Mouse (Mus musculus): ENCODE results near the gene Satb2. TPM values are rescaled to one million over a fixed set of nuclear protein-coding genes. Genes with fewer than 3 reads are reported as not detected.

The Satb2 gene
- polyA plus RNA-seq, 1 experiment, result 1.00 TPM

GRCm38 (mm10) chr1:56972251-56972949 lies 6.0 kb downstream of the Satb2 start:
- Histone ChIP-seq H3K4me3 (replicated peaks; ENCODE audit: control insufficient read depth, low read depth, low read length) (peak overlapping the region; percentile 76), H3K4me1 (ENCODE audit: control insufficient read depth, insufficient read depth, low read length) (no peaks in the 10 kb centered on the region), H3K27ac (ENCODE audit: control insufficient read depth, insufficient read depth, low read depth, low read length, poor library complexity) (peak overlapping the region; percentile 61)
- under 1% methylated on average over 83 of the region's 83 CpGs for WGBS
- TF ChIP-seq CTCF (IDR thresholded peaks at IDR 0.05; ENCODE audit: control insufficient read depth, insufficient read depth, low read length) (no peak), POLR2A (IDR thresholded peaks at IDR 0.05; ENCODE audit: borderline replicate concordance, control insufficient read depth, low read depth, low read length) (no peak)

GRCm38 (mm10) chr1:56971942-56972250 lies 6.6 kb downstream of the Satb2 start:
- no peaks in the 10 kb centered on the region for H3K4me1 ChIP-seq (ENCODE audit: control insufficient read depth, insufficient read depth, low read length)
- no peak for TF ChIP-seq CTCF (IDR thresholded peaks at IDR 0.05; ENCODE audit: control insufficient read depth, insufficient read depth, low read length)
- WGBS, result under 1% methylated on average over 22 of the region's 23 CpGs
- peak overlapping the region; percentile 54 for H3K4me3 ChIP-seq (replicated peaks; ENCODE audit: control insufficient read depth, low read depth, low read length)
- H3K27ac ChIP-seq (ENCODE audit: control insufficient read depth, insufficient read depth, low read depth, low read length, poor library complexity), result peak overlapping the region; percentile 26; the same call in 1 of the 2 replicates

- H3K27ac ChIP-seq (ENCODE audit: control insufficient read depth, insufficient read depth, low read depth, low read length, poor library complexity), result no peak overlapping the region
- H3K4me3 ChIP-seq (replicated peaks; ENCODE audit: control insufficient read depth, low read depth, low read length), result no peak overlapping the region
- H3K4me1 ChIP-seq (ENCODE audit: control insufficient read depth, insufficient read depth, low read length), result no peaks in the 10 kb centered on the region
- WGBS, result 1% methylated on average over 28 of the region's 29 CpGs
- no peak for TF ChIP-seq CTCF (IDR thresholded peaks at IDR 0.05; ENCODE audit: control insufficient read depth, insufficient read depth, low read length)
- no peak for TF ChIP-seq POLR2A (IDR thresholded peaks at IDR 0.05; ENCODE audit: borderline replicate concordance, control insufficient read depth, low read depth, low read length)
Observed at GRCm38 (mm10) chr1:56971441-56971861, 7.0 kb downstream of the Satb2 start.

- no peaks in the 10 kb centered on the region for H3K4me1 ChIP-seq (ENCODE audit: control insufficient read depth, insufficient read depth, low read length)
- no peak overlapping the region for H3K27ac ChIP-seq (ENCODE audit: control insufficient read depth, insufficient read depth, low read depth, low read length, poor library complexity)
- 2% methylated on average over 27 of the region's 27 CpGs for WGBS
- no peak overlapping the region for H3K4me3 ChIP-seq (replicated peaks; ENCODE audit: control insufficient read depth, low read depth, low read length)
- no peak for TF ChIP-seq POLR2A (IDR thresholded peaks at IDR 0.05; ENCODE audit: borderline replicate concordance, control insufficient read depth, low read depth, low read length)
- TF ChIP-seq CTCF (IDR thresholded peaks at IDR 0.05; ENCODE audit: control insufficient read depth, insufficient read depth, low read length), result no peak
Observed at GRCm38 (mm10) chr1:56970740-56971141, 7.7 kb downstream of the Satb2 start.

DNA sequence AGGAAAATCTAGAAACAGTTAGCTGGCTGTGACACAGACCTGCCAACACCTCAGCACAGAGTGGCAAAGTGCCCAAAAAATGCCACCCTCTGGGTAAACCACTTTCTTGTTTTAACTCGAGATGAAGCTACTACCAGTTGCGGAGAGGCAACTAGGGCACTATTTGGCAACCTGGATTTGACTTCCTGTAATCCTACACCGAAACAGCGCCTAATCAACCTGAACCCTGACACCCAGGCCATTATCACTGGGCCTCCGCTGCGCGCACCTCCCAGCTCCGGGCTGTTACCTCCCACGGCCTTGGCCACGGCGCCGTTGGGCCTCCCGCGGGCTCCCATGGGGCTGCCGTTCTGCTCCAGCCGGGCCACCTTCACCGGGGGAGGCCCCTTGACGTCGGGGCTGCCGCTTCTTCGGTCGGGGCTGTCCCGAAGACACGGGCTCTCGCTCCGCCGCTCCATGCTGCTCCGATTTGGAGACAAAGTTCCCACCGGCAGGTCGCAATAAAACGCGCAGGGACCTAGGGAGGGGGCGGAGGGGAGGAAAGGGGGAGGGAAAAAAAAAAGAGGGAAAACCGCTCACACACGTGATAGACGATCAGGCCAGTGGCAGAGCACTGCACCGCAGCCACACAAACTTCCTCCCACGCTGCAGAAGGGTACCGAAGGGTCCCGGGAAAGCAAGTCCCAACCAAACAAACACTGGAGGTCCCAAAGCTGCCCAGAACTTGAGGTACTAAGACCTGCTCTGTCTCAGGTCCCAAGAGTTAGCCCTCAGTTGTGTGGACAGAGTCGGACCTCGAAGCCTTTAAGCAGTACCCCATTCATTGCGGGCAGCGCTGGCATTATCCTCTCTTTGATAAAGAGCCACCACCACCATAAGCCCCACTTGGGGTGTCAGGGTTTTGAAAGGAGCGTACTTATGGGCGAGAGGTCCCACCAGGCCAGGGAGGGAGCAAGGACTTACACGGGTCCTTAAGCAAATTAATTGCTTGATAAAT lies 8.8 kb downstream of the Satb2 start:
- 4% methylated on average over 47 of the region's 47 CpGs for WGBS
- Histone ChIP-seq H3K27ac (ENCODE audit: control insufficient read depth, insufficient read depth, low read depth, low read length, poor library complexity) (no peak overlapping the region), H3K4me1 (ENCODE audit: control insufficient read depth, insufficient read depth, low read length) (no peaks in the 10 kb centered on the region), H3K4me3 (replicated peaks; ENCODE audit: control insufficient read depth, low read depth, low read length) (no peak overlapping the region)
- TF ChIP-seq POLR2A (IDR thresholded peaks at IDR 0.05; ENCODE audit: borderline replicate concordance, control insufficient read depth, low read depth, low read length) (no peak), CTCF (IDR thresholded peaks at IDR 0.05; ENCODE audit: control insufficient read depth, insufficient read depth, low read length) (no peak)

- no peak for TF ChIP-seq CTCF (IDR thresholded peaks at IDR 0.05; ENCODE audit: control insufficient read depth, insufficient read depth, low read length)
- 82% methylated on average over 3 of the region's 3 CpGs for WGBS
- H3K4me3 ChIP-seq (replicated peaks; ENCODE audit: control insufficient read depth, low read depth, low read length), result no peak overlapping the region
- no peak overlapping the region for H3K27ac ChIP-seq (ENCODE audit: control insufficient read depth, insufficient read depth, low read depth, low read length, poor library complexity)
- no peaks in the 10 kb centered on the region; the same call in 1 of the 2 replicates for H3K4me1 ChIP-seq (ENCODE audit: control insufficient read depth, insufficient read depth, low read length)
Observed at GRCm38 (mm10) chr1:56965879-56966579, 12.4 kb downstream of the Satb2 start.

- no peaks in the 10 kb centered on the region; the same call in 1 of the 2 replicates for H3K4me1 ChIP-seq (ENCODE audit: control insufficient read depth, insufficient read depth, low read length)
- H3K27ac ChIP-seq (ENCODE audit: control insufficient read depth, insufficient read depth, low read depth, low read length, poor library complexity), result no peak overlapping the region
- WGBS, result 77% methylated on average over 7 of the region's 7 CpGs
- no peak for TF ChIP-seq POLR2A (IDR thresholded peaks at IDR 0.05; ENCODE audit: borderline replicate concordance, control insufficient read depth, low read depth, low read length)
- no peak for TF ChIP-seq CTCF (IDR thresholded peaks at IDR 0.05; ENCODE audit: control insufficient read depth, insufficient read depth, low read length)
- H3K4me3 ChIP-seq (replicated peaks; ENCODE audit: control insufficient read depth, low read depth, low read length), result no peak overlapping the region
Observed at GRCm38 (mm10) chr1:56964493-56964892, 14.0 kb downstream of the Satb2 start.

GRCm38 (mm10) chr1:56963291-56963690 lies 15.2 kb downstream of the Satb2 start:
- no peak overlapping the region for H3K4me3 ChIP-seq (replicated peaks; ENCODE audit: control insufficient read depth, low read depth, low read length)
- no peaks in the 10 kb centered on the region; the same call in 1 of the 2 replicates for H3K4me1 ChIP-seq (ENCODE audit: control insufficient read depth, insufficient read depth, low read length)
- H3K27ac ChIP-seq (ENCODE audit: control insufficient read depth, insufficient read depth, low read depth, low read length, poor library complexity), result no peak overlapping the region
- TF ChIP-seq POLR2A (IDR thresholded peaks at IDR 0.05; ENCODE audit: borderline replicate concordance, control insufficient read depth, low read depth, low read length) (no peak), CTCF (IDR thresholded peaks at IDR 0.05; ENCODE audit: control insufficient read depth, insufficient read depth, low read length) (no peak)
- WGBS, result 34% methylated on average over 4 of the region's 4 CpGs
